Mouse (Mus musculus) spleen, adult 18-20 months (tissue): ENCODE data around the gene Ccl5.
A peak's percentile ranks its signal among the peaks of the same experiment; 100 is the strongest.
"Not testable (repeated sequence)": the region's sequence is repeated elsewhere in the genome, so short reads cannot be mapped to it uniquely, and the experiment has no call there.

Experiments used
- DNase-seq, 2 experiments: peaks; one replicate each; pipeline ENCODE4 v3.0.0; 2022; ENCODE audit warnings: mixed read lengths in 2 of 2

Ccl5 gene

DNA sequence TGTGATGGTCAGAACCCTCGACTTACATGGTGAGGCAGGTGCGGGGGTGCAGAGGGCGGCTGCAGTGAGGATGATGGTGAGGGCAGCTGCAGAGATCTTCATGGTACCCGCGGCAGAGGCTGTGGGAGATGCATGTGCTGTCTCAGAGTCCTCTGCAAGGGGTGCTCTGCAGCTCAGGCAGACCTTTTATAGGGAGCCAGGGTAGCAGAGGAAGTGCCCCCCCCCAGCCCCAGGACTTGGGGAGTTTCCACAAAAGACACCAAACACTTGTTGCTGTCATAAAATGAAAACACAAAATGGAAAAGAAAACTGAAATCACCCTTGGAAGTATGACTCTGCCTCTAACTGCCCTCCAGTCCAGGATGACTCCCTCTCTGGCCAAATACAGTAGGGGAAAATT is at the start of gene Ccl5:
Ccl5 (minus strand) TSS at position 159 of the 400 bp plus-strand sequence.
- DNase-seq: no peak

DNA sequence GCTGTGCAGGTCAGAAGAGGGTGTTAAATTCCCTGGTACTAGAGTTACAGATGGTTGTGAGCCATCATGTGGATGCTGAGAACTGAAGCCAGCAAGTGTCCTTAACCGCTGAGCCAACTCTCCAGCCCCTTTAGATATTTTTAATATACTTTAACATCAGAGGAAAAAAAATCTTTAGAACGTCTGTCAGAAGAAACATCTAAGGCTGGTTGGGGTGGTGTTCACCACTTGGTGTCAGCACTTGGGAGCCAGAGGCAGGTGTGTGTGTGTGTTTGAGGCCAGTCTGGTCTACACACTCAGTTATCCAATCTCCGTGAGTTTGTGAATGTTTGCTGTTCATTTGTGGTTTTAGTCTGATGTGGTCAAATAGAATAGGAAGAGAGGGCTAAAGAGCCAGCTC is 48.7 kb upstream of the Ccl5 start:
- DNase-seq: no peak

DNA sequence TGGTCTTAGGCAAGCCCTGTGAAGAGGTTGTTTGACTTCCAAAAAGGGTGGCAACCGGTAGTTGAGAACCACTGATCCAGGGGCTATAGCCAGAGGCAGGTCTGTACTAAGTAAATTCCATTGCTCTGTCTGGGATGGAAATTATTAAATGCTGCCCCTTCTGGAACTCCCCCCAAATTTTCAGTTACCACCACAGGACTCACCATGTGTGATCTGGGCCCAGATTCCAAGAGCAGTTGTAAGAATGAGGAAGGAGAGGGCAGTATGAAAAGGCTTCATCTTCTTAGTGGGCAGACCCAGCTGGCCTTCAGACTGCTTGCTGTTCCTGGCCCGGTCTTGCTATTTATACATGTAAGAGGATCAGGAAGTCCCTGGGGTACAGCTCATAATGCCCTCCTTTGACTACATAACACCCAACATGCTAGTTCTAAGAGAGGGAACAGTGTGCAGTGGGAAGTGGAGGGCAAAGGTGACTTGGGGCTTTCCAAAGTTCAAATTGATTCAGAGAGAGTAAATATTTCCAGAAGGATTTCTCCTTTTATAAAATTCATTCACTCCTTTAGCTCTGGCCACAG is 48.0 kb upstream of the Ccl5 start, which contains the start of gene Ccl9:
Ccl9 (minus strand) TSS at position 451 of the 575 bp plus-strand sequence.
- DNase-seq: no peak

DNA sequence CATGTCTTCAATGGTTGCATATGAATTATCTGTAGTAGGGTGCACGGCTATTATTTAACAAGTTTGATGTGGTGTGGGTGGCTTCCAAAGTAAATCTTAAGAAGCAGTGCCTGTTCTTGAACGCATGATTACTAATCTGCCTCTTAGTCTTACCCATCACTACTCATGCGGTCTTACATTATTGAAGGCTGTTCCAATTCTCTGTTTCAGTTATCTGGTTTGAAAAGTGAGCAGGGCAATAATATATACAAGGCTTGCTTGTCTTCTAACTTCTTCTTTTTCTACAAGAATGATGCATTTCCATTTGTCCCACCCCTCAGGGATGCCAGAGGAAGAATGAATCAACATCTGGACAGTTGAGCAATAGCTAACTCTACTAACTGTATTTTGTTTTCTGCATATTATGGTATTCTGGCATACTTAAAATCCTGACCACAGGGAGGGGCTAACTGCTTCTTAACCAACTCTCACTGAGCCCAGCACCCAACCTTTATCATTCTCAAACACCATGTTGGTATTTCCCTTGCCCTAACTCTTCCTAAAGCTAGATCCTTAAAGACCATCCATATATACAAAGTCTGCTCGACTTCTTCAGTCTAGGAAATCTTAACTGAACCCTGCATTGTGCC is 46.7 kb upstream of the Ccl5 start:
- no peak for DNase-seq

DNA sequence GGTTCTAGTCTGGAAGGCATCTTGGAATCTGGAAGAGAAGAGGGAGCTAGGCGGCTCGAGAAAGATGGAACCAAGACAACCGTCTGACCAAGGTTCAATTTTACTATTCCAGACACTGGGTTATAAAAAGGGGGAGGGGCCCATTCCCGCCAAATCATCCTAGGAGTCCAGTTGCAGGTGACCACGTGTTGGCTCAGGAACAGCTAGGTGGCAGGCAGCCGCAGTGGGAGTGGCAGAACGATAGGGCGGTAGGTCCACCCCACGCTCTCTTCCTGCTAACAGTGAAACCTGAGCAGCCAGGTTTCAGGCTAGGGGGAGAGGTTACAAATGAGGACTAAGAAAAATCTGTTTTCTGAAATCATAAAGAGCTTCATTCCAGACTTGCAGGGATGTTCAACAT is 42.5 kb upstream of the Ccl5 start:
- no peak for DNase-seq

DNA sequence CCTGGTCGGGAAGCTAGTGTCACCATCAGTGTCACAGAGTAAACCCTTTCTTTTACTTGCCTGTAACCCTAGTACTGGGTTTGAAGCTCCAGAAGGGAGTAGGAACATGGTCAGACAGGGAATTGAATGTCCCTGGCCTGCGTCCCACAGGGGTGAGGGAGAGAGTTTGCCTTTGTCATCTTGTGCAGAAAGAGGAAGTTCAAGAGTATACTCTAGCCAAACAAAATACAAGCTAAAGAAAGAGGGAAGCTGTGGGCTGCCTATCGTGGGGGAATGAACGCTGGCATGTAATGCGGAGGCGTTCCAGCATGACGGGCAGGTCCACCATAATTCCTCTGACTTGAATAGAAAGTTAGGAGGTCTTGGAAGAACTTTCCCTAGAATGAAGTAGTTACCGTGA is 41.9 kb upstream of the Ccl5 start:
- peak in 1 of 2 experiments; percentile 16 for DNase-seq

DNA sequence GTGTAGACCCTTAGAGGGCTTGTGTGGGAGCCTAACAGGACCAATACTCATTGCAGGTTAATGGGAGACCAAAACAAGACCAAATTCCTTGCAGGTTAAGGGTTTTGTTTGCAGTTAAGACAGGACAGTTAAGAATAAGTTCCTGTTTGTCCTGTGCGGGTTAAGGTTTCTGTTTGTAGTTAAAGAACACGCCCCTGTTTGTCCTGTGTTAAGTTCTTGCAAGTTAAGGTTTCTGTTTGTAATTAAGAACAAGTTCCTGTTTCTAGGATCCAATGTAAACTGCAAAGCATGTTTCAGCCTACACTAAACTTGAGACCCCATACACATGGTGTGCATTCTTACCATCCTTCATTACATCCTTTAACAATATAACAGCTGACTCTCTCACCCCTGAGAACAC is 39.9 kb upstream of the Ccl5 start:
- DNase-seq: no peak

DNA sequence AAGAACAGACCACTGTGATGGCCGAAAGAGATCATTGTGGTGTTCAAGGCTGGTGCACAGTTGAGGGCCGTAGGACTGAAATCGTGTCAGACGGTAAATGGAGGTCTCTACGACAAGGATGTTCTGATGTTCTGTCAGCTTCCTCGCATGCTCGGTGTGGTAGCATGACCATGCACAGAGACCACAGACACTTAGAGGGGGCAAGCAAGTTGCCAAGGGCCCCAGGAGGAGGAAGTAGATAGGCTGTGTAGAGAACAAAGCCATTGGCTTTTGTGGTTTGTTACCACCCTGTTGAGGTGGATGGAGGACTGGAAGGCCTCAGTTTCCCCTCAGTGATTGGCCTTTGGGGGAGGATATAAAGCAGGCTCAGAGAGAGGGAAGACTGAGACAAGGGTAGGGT is 38.9 kb upstream of the Ccl5 start:
- no peak for DNase-seq

DNA sequence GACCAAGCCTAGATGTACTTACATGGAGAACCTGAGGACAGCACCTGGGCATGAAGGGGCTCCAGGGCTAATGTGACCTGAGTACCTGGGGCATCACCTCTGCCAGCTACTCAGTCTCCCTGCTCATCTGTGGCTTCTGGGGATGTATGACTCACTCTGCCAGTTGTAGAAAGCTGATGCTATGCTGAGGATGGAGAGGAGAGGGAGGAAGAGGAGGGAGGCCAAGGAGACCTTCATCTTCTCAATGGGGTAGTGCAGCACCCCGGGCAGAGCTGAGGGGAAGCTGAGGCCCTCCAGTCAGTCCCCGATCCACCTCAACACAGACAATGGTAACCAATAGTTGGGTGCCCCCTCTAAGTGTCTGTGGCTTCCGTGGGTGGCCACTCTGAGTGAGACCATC is 38.5 kb upstream of the Ccl5 start:
- no peak for DNase-seq

DNA sequence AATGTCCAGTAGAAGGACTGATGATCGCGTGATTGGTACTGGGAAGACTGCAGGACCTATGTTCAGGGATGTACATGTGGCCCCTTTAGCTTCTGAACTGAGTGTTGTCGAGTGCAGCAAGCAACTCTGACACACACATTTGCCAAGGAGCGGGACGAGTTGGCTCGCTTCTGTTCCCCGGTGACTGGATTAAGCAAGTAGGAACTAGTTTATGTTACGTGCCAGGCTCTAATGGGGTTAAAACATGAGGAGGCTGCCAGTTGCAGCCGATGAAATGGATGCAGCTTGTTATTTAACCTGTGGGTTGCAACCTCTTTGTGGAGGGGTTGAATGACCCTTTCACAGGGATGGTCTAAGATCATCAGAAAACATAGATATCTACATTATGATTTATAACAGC is 37.7 kb upstream of the Ccl5 start:
- DNase-seq: no peak

DNA sequence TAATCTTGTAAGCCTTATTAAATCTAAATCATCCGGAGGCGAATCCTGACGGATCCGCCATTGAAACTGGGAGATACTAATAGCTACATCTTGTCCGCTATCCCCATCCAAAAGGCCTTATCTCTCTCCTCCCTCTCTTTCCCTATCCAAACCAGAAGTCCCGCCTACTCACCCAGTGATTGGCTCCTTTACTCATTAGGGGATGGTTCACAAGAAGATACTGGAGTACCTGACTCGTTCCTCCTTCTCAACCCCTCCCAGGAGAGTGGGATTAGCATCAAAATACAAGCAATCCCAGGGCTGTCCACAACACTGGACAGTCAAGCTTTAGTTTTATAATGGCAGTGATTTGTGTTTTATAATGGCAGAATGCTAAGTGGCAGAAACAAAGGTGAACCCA is 37.0 kb upstream of the Ccl5 start:
- no peak for DNase-seq

DNA sequence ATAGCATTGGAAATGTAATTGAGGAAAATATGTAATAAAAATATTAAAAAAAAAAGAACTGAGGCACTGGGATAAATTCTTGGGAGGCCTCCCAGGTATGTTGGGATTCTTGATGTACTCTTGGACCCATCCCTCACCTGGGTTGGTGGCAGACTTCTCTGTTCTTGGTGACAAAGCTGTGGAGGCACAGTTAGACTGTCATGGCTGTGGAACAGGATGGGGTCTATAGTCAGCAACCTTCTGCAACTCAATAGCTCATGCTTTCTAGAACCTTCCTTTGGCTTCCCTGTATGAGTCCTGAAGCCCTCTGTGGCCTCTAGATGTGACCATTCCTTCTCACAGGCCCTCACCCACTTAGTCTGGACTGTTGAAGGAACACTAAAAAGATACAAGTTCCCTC is 36.3 kb upstream of the Ccl5 start:
- DNase-seq: no peak

DNA sequence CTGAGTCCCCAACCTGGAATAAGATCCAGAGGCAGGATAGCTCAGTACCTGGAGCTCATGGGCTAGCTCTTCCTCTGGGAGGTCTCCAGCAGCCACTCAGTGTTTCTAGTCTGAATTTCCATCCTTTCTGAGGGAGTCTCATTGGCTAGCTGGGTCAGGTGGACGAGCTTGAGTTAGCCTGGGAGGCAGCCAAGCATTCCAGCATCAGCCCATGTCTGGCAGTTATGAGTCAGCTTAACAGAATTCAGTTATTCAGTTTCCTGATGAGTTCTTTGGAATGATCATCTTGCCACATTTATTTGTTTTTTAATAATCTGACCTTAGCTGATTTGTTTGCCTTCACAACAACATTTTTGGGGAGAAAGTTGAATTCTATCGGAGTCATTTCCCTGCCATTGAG is 33.4 kb upstream of the Ccl5 start:
- no peak for DNase-seq

DNA sequence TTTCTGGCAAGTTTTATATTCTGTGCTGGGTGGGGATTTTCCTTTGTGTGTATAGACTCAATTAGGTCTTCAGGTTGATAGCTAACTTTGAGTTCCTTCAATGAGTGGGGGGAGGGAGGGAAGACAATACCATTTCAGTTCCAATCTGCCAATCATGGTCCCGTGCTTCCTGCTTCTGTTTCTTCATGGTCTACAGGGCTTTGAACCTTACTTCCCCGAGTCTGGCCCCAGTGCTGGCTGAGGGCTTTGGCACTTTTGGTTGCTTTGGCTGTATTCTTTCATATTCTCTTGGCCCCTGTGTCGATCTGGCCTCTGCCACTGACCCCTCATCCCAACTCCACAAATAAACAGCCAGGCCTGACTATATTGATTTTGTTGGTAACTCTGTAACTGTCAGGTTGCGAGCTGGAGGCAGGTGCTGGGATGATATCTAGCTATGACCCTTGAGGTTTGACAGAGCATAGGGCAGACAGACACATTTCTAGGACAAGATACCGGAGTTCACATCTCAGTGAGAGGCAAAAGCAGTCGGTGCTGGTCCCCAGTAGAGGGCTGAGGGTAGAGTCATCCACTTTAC is 32.1 kb upstream of the Ccl5 start:
- no peak for DNase-seq

DNA sequence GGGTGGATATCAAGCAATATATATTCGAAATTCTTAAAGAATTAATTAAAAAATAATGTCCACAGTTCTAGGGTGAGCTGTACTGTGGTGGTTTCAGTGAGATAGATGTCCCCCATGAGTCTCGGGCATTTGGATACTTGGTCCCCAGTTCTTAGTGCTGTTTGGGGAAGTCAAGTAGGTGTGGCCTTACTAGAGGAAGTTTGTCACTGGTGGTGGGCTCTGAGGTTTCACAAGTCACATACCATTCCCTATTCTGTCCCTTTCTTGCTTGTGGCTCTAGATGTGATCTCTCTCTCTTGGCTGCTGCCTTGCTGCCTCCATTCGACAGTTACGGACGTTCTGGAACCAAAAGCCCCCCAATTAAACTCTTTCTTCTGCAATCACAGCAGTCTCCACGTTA is 30.1 kb upstream of the Ccl5 start:
- DNase-seq: no peak

DNA sequence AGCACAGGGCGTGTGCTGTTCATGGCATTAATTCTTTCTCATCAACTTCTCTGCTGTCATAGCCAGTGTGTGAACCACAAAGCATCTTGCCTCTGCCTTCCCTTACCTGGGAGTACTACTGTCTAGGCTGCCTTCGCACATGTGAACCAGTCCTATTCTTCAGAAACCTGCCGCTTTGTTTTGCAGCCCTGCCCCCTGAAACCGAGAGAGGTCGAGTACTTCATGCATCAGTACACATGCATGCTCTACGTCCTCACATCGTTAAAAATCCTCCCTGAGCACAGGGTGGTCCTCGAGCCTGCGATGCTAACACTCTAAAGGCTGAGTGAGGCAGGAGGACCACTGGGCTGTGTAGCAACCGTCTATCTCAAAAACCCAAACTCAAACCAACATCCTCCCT is 26.8 kb upstream of the Ccl5 start:
- DNase-seq: no peak

DNA sequence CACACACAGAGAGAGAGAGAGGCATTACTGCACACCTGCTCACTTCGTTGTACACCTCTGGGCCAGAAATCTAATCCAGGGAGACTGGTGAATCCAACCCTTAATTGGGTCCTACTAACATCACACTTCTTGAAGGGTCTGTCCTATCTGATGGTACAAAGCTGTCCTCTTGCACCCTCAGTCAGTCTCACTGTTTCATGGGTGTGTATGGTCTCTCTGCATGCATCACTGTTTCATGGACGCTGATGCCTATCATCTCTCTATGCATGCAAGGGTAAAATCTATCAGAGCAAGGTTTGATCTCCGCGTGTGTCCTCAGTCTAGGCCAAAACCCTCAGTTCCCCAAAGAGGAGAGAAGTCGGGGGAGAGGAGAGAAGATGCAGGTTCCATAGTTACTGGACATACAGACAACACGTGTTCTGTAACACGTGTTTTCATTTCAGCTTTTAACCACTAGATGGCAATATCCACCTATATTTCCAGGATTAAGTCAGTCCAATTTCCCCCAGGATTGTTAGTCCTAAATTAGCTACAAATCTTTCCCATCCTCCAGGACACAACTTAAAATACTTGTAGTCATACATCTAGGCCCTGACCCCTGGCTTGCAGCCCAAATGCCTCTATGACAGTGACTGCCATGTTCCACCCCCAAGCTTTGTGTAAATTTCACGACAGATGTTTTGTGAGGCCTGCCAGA is 25.9 kb upstream of the Ccl5 start:
- DNase-seq: no peak

DNA sequence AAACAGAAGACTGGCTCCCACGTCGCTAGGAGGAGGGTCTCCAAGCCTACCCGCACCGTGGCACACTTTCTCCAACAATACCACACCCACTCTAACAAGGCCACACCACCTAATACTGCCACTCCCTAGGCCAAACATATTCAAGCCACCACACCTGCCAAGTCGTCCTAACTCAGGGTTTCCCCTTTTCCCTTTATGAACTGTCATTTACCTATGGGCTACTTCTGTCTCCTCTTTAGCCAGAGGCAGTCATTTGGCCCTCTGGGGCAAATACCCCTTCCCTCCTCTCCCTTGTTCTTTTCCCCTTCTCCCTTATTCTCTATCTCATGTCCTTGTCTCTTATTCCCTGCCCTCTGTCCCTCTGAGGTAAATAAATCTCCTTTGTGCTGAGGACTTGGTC is 21.4 kb upstream of the Ccl5 start:
- DNase-seq: no peak

DNA sequence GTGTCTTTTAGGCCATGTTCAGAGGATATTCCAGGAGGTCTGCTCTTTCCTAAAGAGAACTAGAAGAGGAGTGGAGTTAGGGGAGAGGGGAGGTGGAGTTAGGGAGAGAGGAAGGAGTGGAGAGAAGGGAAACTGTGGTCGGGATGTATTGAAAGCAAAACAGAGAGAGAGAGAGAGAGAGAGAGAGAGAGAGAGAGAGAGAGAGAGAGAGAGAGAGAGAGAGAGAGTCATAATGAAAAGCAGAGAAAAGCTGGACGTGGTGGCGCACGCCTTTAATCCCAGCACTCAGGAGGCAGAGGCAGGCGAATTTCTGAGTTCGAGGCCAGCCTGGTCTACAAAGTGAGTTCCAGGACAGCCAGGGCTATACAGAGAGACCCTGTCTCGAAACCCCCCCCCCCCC is 20.7 kb upstream of the Ccl5 start:
- DNase-seq: not testable (repeated sequence)

DNA sequence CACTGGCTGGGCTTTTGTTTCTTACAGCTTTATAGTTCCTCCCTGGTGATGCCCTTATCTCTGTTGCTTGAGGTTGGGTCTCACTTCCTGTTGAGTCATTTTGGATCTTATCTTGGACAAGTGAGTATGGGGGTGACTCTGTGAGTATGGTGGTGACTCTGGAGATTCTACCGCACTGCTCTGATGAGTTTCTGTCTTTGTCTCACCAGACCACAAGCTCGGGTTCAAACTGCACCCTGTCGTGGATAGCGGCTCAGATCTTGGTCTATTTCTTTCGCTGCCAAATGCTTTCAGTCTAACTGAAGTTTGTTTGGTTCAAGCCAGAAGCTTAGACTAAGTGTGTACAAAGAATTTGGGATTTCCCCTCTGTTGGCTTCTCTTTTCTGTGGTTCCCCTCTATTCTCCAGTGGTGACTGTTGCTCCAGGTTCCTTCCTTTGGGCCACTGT is 19.9 kb upstream of the Ccl5 start:
- no peak for DNase-seq

DNA sequence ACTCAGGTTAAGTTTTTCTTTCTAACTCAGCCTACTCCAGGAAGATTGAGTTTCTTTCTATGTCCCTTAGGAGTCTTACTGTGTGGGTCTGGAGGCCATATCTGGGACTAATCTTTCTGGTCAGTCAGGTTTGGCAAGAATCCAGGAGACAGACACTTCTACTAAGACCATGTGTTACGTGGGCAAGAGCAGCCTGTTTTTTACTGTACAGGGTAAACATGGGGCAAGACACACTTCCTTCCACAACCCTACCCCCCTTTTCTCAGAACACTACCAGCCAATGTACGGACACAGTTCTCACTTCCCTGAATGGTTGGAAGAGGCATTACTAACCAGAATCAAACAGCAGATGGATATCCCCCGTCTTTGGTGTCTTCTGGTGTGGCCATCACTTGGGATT is 13.9 kb upstream of the Ccl5 start:
- no peak for DNase-seq

DNA sequence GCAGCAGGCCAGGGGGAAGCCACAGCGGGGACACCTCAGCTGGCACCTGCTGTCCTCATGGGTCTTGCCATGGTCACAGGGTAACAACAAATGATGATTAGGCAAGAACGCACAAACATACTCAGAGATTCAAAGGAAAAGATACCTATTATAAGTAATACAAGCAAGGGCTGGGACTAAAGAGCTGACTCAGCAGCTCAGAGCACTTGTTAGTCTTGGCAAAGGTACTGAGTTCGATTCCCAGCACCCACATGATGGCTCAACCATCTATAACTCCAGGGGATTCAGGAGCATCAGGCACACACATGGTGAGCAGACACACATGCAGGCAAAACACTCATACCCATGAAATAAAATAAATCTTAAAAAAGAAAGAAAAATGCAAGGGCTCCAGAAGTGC is 11.1 kb upstream of the Ccl5 start:
- DNase-seq: no peak

DNA sequence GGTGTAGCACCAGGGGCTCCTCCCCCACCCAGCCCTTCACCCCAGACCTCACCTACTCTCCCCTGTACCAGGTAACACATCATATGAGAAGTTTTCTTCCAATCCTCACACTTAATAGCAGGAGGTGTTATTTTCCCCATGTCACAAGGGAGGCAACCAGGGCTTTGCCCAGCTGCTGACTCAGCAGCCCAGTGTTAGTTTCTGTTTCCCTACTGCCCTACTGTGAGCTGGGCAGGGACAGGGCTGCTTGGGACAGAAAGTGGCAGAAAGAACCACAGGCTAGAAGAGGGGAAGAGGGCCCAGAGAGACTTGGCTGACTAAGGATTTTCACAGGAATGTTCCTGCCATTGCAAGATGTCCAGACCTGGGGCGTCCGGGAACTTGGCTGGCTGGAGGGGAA is 10.6 kb upstream of the Ccl5 start:
- no peak for DNase-seq

DNA sequence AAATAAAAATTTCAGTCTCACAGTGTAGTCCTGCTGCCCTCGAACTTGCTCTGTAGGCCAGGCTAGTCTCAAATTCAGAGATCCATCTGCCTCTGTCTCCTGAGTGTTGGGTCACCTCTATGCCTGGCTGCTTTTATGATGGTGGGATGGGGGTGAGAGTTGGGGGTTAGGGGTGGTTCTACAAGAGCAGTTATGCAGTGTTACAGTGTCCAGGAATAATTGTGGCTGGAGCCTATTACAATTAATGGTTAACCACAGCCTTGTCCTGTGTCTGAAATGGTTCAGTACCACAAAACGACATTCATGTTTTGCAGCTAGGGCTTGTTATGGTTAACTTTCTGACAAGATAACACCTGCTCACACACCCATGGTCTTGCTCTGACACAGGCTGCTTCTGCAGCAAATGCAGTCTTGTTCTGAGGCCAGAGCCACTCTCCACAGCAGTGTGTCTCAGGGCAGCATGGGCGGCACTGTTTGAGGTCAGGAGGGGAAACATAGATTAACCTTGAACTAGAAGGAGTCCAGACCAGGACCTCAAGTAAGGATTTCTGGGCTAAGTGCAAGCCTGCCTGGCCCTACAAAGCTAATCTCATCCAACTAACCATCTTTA is 8.5 kb upstream of the Ccl5 start:
- DNase-seq: no peak
